Mouse (Mus musculus) hindbrain, embryonic 16.5 days (tissue): ENCODE results near the gene Wdfy2. TPM values are rescaled to one million over a fixed set of nuclear protein-coding genes. Genes with fewer than 3 reads are reported as not detected.

Experiments
- ATAC-seq: fragments of 200-750 bp; cut with Nextera tagmentation; 2 replicates; pipeline ENCODE4 v1.8.0; 2017; ENCODE audit warnings: moderate TSS enrichment, moderate library complexity
- H3K27ac ChIP-seq: fragments of 300-500 bp; sonication (generic); 2 replicates; pipeline ENCODE4 v1.5.1; 2014; ENCODE audit warnings: low read depth, mild to moderate bottlenecking, control low read depth, low read length, moderate library complexity
- H3K27me3 ChIP-seq: fragments of 300-500 bp; sonication (generic); replicated peaks from 2 replicates; pipeline ENCODE4 v1.6.1; 2014; ENCODE audit warnings: low read length; ENCODE audit not compliant: control insufficient read depth, insufficient read depth
- H3K36me3 ChIP-seq: fragments of 300-500 bp; sonication (generic); 2 replicates; pipeline ENCODE4 v1.6.1; 2014; ENCODE audit warnings: mild to moderate bottlenecking, low read length, moderate library complexity, mixed read lengths; ENCODE audit not compliant: control insufficient read depth, insufficient read depth
- H3K4me1 ChIP-seq: fragments of 300-500 bp; sonication (generic); 2 replicates; pipeline ENCODE4 v1.6.1; 2014; ENCODE audit warnings: low read depth, low read length; ENCODE audit not compliant: control insufficient read depth, insufficient read depth
- H3K4me2 ChIP-seq: fragments of 300-500 bp; sonication (generic); 2 replicates; pipeline ENCODE4 v1.6.1; 2014; ENCODE audit warnings: mild to moderate bottlenecking, low read length, control low read depth, moderate library complexity
- H3K4me3 ChIP-seq: fragments of 300-500 bp; sonication (generic); 2 replicates; pipeline ENCODE4 v1.5.1; 2014; ENCODE audit warnings: mild to moderate bottlenecking, low read length, control low read depth, moderate library complexity
- H3K9ac ChIP-seq: fragments of 300-500 bp; sonication (generic); 2 replicates; pipeline ENCODE4 v1.6.1; 2014; ENCODE audit warnings: low read depth, mild to moderate bottlenecking, control low read depth, low read length, moderate library complexity
- H3K9me3 ChIP-seq: fragments of 300-500 bp; sonication (generic); 2 replicates; pipeline ENCODE4 v1.6.1; 2014; ENCODE audit warnings: mild to moderate bottlenecking, low read length, moderate library complexity; ENCODE audit not compliant: control insufficient read depth
- WGBS: fragments of 180-500 bp; shearing (Covaris S2); extraction: QIAGEN DNeasy Blood & Tissue Kit; methylation state at CpG from one replicate; pipeline ENCODE4 v1.1.7; 2014; 5-methylcytosine and 5-hydroxymethylcytosine counted together
- polyA plus RNA-seq: library from polyadenylated mRNA; unstranded; fragments of >200 nt; fragmentation: Nextera tagmentation; extraction: Ambion mirVana; gene quantifications from 2 replicates; pipeline ENCODE4 v1.2.1, GENCODE M21; 2015

Gene Wdfy2
- polyA plus RNA-seq, 1 experiment from 2014 or later: 6.2 TPM

DNA sequence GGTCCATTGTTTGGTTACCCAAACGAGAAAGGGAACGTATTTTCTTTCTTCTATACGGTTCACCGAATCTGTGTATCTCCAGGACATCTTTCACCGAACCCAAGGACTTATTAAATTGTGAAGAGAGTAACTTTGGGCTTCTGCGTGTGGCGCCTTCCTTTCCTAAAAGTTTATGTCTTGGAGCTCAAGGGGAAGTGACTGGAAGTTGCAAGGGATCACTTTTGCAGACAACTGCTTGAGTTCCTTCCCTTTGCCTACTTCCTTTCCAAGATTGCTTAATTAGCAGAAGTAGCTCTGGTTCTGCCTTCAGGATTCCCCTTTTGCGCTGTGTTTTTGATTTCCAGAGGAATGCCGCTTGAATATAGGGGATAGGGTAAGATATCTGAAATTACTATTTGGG lies 858 bp downstream of the Wdfy2 start:
- H3K4me2 ChIP-seq: peak overlapping the region; percentile 67
- peaks cover 15% of the 10 kb centered on the region for H3K4me1 ChIP-seq
- H3K4me3 ChIP-seq: peak overlapping the region; percentile 92
- WGBS: 13% methylated on average over 9 of the region's 9 CpGs
- no peaks in the 10 kb centered on the region for H3K36me3 ChIP-seq
- H3K27ac ChIP-seq: peak overlapping the region; percentile 90
- H3K9me3 ChIP-seq: no peaks in the 10 kb centered on the region
- no peaks in the 10 kb centered on the region for H3K27me3 ChIP-seq
- ATAC-seq: no peak
- peak overlapping the region; percentile 89 for H3K9ac ChIP-seq

DNA sequence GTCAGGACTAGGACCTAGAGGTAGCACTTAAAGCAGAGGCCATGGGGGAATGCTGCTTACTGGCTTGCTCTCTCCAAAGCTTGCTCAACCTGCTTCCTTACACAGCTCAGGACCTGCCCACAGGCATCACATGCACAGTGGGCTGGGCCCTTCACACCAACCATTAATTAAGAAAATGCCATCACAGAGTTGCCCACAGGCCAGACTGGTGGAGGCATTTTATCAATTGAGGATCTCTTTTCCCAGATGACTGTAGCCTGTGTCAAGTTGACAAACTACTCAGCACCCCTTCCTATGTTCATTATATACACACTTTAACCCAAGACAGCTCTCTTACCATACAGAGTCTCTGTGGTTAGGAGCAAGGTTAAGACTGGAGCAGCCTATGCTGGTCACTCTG lies 4.2 kb downstream of the Wdfy2 start:
- Histone ChIP-seq H3K4me1 (peaks cover 15% of the 10 kb centered on the region), H3K36me3 (no peaks in the 10 kb centered on the region), H3K9me3 (no peaks in the 10 kb centered on the region), H3K27me3 (no peaks in the 10 kb centered on the region), H3K4me2 (no peak overlapping the region), H3K4me3 (no peak overlapping the region), H3K27ac (no peak overlapping the region), H3K9ac (no peak overlapping the region)
- ATAC-seq: no peak

DNA sequence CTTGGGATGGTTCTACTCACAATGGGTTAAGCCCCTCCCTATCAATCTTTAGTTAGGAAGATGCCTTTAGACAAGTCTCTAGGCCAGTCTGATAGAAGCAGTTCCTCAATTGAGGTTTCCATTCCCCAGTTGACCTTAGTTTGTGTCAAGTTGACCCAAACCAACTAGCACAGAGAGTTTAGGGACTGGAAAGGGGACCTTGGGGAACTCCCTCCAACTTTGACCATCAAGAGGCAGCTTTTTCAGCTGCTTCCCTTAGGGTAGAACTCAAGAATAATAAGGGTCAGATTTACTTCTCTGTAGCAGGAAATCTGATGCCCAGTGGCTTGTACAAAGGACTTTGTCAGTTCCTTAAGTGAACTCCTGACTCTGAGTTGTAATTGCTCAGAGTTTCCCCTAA lies 5.0 kb downstream of the Wdfy2 start:
- Histone ChIP-seq H3K4me3 (no peak overlapping the region), H3K36me3 (no peaks in the 10 kb centered on the region), H3K4me2 (no peak overlapping the region), H3K4me1 (peaks cover 15% of the 10 kb centered on the region), H3K9ac (no peak overlapping the region), H3K27ac (no peak overlapping the region), H3K9me3 (no peaks in the 10 kb centered on the region; the same call in 1 of the 2 replicates), H3K27me3 (no peaks in the 10 kb centered on the region)
- no peak for ATAC-seq

DNA sequence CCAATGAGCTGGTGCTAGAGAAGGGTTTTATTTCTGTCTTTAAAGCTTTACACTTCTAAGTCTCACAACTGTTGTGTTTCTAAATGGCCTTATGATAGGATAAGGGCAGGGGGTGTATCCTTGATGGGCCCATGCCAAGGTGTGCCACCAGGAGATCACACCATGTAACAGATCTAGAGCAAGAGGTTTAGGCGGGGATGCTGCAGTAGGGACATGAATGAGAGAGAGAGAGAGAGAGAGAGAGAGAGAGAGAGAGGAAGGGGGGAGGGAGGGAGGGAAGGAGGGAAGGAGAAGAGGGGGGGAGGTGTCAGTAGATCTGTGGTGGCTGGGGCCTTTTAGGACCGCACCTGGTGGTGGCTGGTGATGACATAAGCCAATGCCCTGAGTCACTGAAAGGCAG lies 5.5 kb downstream of the Wdfy2 start:
- H3K4me1 ChIP-seq: peaks cover 15% of the 10 kb centered on the region
- no peaks in the 10 kb centered on the region for H3K36me3 ChIP-seq
- H3K9me3 ChIP-seq: no peaks in the 10 kb centered on the region; the same call in 1 of the 2 replicates
- H3K4me3 ChIP-seq: no peak overlapping the region
- H3K27me3 ChIP-seq: no peaks in the 10 kb centered on the region
- no peak for ATAC-seq
- no peak overlapping the region for H3K9ac ChIP-seq
- H3K4me2 ChIP-seq: no peak overlapping the region
- H3K27ac ChIP-seq: no peak overlapping the region
- 88% methylated on average over 2 of the region's 2 CpGs for WGBS

DNA sequence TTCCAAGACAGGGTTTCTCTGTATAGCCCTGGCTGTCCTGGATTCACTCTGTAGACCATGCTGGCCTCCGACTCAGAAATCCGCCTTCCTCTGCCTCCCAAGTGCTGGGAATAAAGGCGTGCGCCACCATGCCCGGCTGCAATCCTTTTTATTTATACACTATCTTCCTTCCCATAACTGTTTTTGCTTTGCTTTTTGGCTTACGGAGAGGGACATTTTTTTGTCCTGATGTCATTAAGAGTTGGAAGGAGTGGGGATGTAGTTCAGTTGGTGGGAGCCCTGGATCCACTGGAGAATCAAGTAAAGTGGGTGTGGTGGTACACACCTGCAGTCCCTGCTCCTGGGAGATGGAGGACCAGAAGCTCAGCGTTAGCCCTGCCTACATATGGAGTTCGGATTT lies 6.7 kb downstream of the Wdfy2 start:
- Histone ChIP-seq H3K4me3 (no peak overlapping the region), H3K4me1 (peaks cover 8% of the 10 kb centered on the region), H3K4me2 (no peak overlapping the region), H3K36me3 (no peaks in the 10 kb centered on the region), H3K27me3 (no peaks in the 10 kb centered on the region), H3K27ac (no peak overlapping the region), H3K9me3 (peaks cover 4% of the 10 kb centered on the region), H3K9ac (no peak overlapping the region)
- no peak for ATAC-seq
- 82% methylated on average over 8 of the region's 8 CpGs for WGBS

DNA sequence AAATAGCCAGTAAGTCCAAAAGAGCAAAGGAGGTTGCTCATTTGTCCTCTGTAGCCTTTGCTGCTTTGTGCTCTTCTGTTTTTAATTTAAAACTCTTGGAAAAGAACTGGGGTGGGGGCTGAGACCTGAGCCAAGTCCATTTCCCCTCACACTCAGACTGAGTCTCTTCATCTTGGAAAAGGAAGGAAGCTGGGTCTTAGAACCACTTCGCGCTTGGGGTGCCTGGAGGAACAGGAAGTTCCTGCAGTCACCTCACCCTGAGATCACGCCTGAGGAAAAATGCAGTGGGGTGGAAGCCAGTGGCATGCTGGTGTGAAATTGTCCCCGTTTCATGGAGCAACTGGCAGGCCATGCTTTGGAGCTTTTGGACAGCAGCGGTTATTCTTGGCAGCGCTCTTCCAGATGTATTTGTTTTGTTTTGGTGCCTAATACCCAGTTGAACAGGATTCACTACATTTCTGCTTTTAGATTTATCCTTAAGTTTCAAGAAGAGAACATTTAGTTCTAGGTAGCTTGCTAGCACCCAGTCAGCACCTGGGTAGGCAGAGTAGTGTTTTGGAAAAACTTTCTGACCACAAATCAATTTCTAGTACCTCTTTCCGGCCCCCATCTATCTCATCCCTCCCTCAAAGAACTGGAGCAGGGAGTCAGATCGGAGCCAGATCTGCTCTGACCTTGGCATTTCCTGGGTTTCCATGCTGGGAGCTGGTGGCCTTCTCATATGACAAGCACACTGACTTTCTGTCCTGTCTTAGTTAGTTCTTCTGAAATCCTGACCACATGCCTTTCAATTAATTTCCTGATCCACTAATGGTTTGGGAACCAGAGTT lies 7.7 kb downstream of the Wdfy2 start:
- ATAC-seq: no peak
- Histone ChIP-seq H3K9ac (no peak overlapping the region), H3K9me3 (peaks cover 4% of the 10 kb centered on the region), H3K27ac (peak overlapping the region; percentile 36; the same call in 1 of the 2 replicates), H3K4me2 (no peak overlapping the region), H3K4me1 (no peaks in the 10 kb centered on the region; the same call in 1 of the 2 replicates), H3K27me3 (no peaks in the 10 kb centered on the region), H3K4me3 (no peak overlapping the region), H3K36me3 (no peaks in the 10 kb centered on the region)
- WGBS: 67% methylated on average over 8 of the region's 8 CpGs

DNA sequence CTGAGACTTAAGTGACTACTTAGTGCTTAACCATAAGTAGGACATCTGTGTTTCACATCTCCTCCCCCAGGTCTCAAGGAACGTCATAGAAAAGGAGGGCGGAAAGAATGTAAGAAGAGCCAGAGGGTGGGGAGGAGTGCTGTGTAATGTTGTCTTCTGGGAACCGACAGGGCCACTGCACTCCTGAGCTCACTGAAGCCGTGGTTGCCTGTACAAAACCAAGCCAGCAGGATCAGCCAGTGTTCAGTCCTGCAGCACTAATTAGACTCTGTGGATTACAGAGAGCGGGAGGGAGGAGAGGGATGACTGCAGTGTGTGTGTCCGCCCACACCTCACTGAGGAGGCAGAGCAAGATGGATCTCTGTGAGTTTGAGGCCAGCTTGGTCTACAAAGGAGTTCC lies 13.5 kb downstream of the Wdfy2 start:
- Histone ChIP-seq H3K4me1 (peaks cover 11% of the 10 kb centered on the region), H3K4me3 (no peak overlapping the region), H3K9ac (no peak overlapping the region), H3K4me2 (no peak overlapping the region), H3K9me3 (peaks cover 4% of the 10 kb centered on the region), H3K27ac (no peak overlapping the region), H3K36me3 (no peaks in the 10 kb centered on the region), H3K27me3 (no peaks in the 10 kb centered on the region)
- WGBS: 31% methylated on average over 6 of the region's 6 CpGs
- ATAC-seq: peak; percentile 73

DNA sequence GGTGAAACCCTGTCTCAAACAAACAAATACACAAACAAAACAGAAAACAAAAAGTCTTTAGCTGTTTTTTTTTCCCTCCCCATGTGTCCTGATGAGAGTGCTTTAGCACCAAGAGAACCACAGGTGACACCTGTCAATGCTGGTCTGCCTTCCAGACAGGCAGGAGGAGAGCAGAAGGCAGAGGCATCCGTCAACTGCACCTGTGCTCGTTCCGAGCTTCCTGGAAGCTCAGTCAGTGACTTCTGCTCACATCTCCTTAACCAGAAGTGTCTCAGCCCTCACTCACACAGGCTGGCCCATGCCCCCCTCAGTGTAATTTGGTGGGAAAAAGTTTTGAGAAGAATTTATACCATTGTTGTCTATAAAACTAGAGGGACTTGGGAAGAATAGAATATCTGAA lies 15.4 kb downstream of the Wdfy2 start:
- no peak overlapping the region for H3K4me3 ChIP-seq
- ATAC-seq: no peak
- WGBS: 73% methylated on average over 3 of the region's 3 CpGs
- peaks cover 4% of the 10 kb centered on the region; the same call in 1 of the 2 replicates for H3K9me3 ChIP-seq
- no peak overlapping the region for H3K4me2 ChIP-seq
- H3K4me1 ChIP-seq: peaks cover 11% of the 10 kb centered on the region
- no peak overlapping the region for H3K9ac ChIP-seq
- H3K36me3 ChIP-seq: no peaks in the 10 kb centered on the region
- H3K27ac ChIP-seq: no peak overlapping the region
- no peaks in the 10 kb centered on the region for H3K27me3 ChIP-seq

DNA sequence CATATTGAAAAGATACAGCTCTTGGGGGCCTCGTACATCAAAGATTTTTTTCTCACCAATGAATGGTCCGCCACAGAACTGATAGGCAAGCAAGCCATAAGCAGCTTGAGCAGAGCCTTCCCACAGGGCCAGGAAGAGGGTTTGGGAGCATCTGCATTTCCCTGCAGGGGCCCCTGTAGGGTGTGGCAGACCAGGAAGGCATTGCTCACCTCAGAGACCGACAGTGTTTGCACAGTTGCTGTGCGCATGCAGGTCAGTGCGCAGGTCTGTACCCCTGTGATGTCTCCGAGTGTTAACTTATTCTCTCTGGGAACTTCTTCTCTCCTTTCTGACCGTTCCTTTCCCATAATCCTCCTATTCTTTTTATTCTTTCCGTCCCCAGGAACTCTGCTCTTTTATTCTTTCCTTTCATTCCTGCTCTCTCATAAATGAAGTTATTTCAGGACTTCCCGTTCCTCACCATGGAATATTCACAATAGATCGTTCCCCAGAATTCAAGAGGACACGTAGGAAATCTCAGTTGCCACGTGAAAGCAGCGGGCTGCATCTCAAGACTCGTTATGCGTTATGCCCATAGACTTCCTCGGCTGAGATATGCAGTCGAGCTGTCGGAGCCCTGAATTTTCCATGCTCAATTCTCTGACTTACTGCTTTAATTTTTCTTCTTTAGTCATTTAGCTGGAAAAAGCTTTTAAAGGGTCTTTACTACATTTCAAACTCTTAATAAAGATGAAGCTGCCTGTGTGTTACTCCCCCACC lies 17.8 kb downstream of the Wdfy2 start:
- Histone ChIP-seq H3K27me3 (no peaks in the 10 kb centered on the region), H3K4me3 (no peak overlapping the region), H3K4me2 (peak overlapping the region; percentile 40), H3K27ac (no peak overlapping the region), H3K9ac (no peak overlapping the region), H3K4me1 (peaks cover 11% of the 10 kb centered on the region), H3K36me3 (no peaks in the 10 kb centered on the region), H3K9me3 (no peaks in the 10 kb centered on the region)
- 57% methylated on average over 18 of the region's 18 CpGs for WGBS
- ATAC-seq: no peak
